Mouse (Mus musculus) A20 (cell line): Measurements from ENCODE around the gene Spen.
"Not testable (repeated sequence)": the region's sequence is repeated elsewhere in the genome, so short reads cannot be mapped to it uniquely, and the experiment has no call there.

Source experiments
- DNase-seq: peaks from one replicate; pipeline ENCODE4 v3.0.0-alpha.2; 2011; ENCODE audit warnings: low read depth, low spot score

Spen gene

GRCm38 (mm10) chr4:141538408-141539212 is at the start of gene Spen:
Gene Spen, minus strand, starts transcription at chr4:141538597.
- peak; percentile 96 for DNase-seq

- DNase-seq = no peak
Measured at GRCm38 (mm10) chr4:141583919-141584318, 45.5 kb upstream of the Spen start.

- no peak for DNase-seq
Measured at GRCm38 (mm10) chr4:141581051-141581450, 42.7 kb upstream of the Spen start.

GRCm38 (mm10) chr4:141578833-141579232 is 40.4 kb upstream of the Spen start:
- no peak for DNase-seq

- DNase-seq = peak; percentile 26
Measured at GRCm38 (mm10) chr4:141576877-141577276, 38.5 kb upstream of the Spen start.

- no peak for DNase-seq
Measured at GRCm38 (mm10) chr4:141576404-141576803, 38.0 kb upstream of the Spen start.

GRCm38 (mm10) chr4:141574789-141575702 is 36.6 kb upstream of the Spen start:
- peak; percentile 73 for DNase-seq

- DNase-seq = no peak
Measured at GRCm38 (mm10) chr4:141573359-141573966, 35.1 kb upstream of the Spen start.

- DNase-seq = no peak
Measured at GRCm38 (mm10) chr4:141572668-141573358, 34.4 kb upstream of the Spen start.

- DNase-seq = no peak
Measured at GRCm38 (mm10) chr4:141571934-141572333, 33.5 kb upstream of the Spen start.

GRCm38 (mm10) chr4:141571337-141571739 is 32.9 kb upstream of the Spen start:
- DNase-seq = no peak

- no peak for DNase-seq
Measured at GRCm38 (mm10) chr4:141570821-141571220, 32.4 kb upstream of the Spen start.

GRCm38 (mm10) chr4:141570004-141570403 is 31.6 kb upstream of the Spen start:
- DNase-seq = no peak

- no peak for DNase-seq
Measured at GRCm38 (mm10) chr4:141568966-141569365, 30.6 kb upstream of the Spen start.

- not testable (repeated sequence) for DNase-seq
Measured at GRCm38 (mm10) chr4:141567174-141567573, 28.8 kb upstream of the Spen start.

GRCm38 (mm10) chr4:141566187-141566586 is 27.8 kb upstream of the Spen start:
- no peak for DNase-seq

GRCm38 (mm10) chr4:141565325-141565724 is 26.9 kb upstream of the Spen start:
- DNase-seq = no peak

GRCm38 (mm10) chr4:141564660-141565059 is 26.3 kb upstream of the Spen start:
- DNase-seq = no peak

GRCm38 (mm10) chr4:141564209-141564608 is 25.8 kb upstream of the Spen start:
- no peak for DNase-seq

GRCm38 (mm10) chr4:141562281-141562680 is 23.9 kb upstream of the Spen start:
- DNase-seq = no peak

GRCm38 (mm10) chr4:141561331-141561919 is 23.0 kb upstream of the Spen start:
- DNase-seq = not testable (repeated sequence)
